Comparison of ENCODE assay signal across 9 mouse cellular contexts in the genomic region with DNA sequence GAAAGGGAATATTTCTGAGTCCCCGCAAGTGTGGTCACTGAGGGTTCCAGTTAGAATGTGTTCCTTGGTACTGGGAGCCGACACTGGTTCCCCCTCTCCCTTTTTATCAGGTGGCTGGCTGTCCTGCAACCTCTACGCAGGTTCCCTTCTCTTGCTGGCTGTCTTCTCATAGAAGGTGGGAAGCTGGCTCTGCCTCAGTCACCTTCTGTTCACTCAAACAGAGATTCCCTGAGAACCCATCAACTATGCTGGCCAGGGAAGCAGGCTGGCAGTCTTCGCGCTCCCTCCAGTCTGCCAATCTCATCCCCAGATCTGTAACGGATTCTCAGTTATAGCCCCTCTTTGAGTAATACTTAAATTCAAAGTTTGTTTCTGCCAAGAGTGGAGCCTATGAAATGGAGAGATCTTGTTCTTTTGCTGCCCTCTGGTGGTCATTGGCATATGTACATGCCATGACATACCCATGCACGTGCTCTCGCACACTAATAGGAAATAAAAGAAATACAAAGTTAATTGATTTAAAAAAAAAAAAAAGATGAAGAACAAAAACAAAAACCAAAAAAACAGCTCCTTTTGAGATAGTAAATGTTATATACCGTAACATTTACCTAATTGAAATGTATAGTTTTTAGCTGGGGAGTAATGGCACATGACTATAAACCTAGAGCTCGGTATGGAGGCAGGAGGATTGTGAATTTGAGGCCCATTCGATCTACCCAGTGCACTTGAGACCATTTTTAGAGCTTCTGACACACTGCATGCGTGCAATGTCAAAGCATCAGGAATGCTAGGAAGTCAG. TPM values are rescaled to one million over a fixed set of nuclear protein-coding genes. Genes with fewer than 3 reads are reported as not detected.
DNase-seq lines count a peak whose midpoint lies in the region; TF ChIP-seq lines count a peak whose summit lies in the region.
"Had no signal": no experiment of that assay in that cellular context is flagged by ENCODE, and none has a peak within 500 bp of the region (broad histone marks: within the 10 kb centered on the region; RNA-seq: fewer than 3 reads in every experiment).

No protein-coding gene starts in this region.

- no peak overlapping the region for H3K4me3 ChIP-seq in E14TG2a.4 (replicated peaks; ENCODE audit: low read length)
- no peak overlapping the region for H3K4me3 ChIP-seq in forebrain, embryonic 10.5 days
- no peak overlapping the region for H3K4me3 ChIP-seq in lung, adult 2 months (replicated peaks; ENCODE audit: extremely low read depth, low read depth, low read length)
- H3K4me3 ChIP-seq: heart, embryonic 15.5 days had no signal

- peak; percentile 66 for DNase-seq in brain, embryonic 18.5 days (ENCODE audit: low read depth, low spot score)
- DNase-seq in forebrain, embryonic 10.5 days (ENCODE audit: extremely low spot score, low spot score): peak; percentile 67
- DNase-seq in heart, postnatal 36 days: peak; percentile 80 to 81
- DNase-seq in layer of hippocampus, adult 11-12 months (ENCODE audit: low spot score): peak; percentile 90
- peak; percentile 55 for DNase-seq in lung, adult 2 months
- peak; percentile 74 for DNase-seq in ovary, postnatal 14 days (ENCODE audit: low spot score)
- peak; percentile 53 to 78 for DNase-seq in thymus, postnatal 10 days (ENCODE audit: low spot score in 2 of 2)

- no peaks in the 10 kb centered on the region for H3K9me3 ChIP-seq in E14TG2a.4 (ENCODE audit: low read length)
- H3K9me3 ChIP-seq in forebrain, embryonic 10.5 days: no peaks in the 10 kb centered on the region
- H3K9me3 ChIP-seq: heart, embryonic 15.5 days had no signal

- peak; percentile 65 for TF ChIP-seq CTCF in E14TG2a.4 (conservative IDR thresholded peaks at IDR 0.05; ENCODE audit: low read length)
- peak; percentile 50 for TF ChIP-seq CTCF in lung, adult 2 months (IDR thresholded peaks at IDR 0.05; ENCODE audit: insufficient read depth, low read length)

- peaks cover 15% of the 10 kb centered on the region for H3K4me1 ChIP-seq in E14TG2a.4 (replicated peaks; ENCODE audit: low read depth, low read length)
- H3K4me1 ChIP-seq in forebrain, embryonic 10.5 days: peaks cover 8% of the 10 kb centered on the region
- H3K4me1 ChIP-seq in lung, adult 2 months (ENCODE audit: control insufficient read depth, insufficient read depth, low read length): peaks cover 3% of the 10 kb centered on the region; the same call in 1 of the 2 replicates

- no peaks in the 10 kb centered on the region for H3K36me3 ChIP-seq in E14TG2a.4 (ENCODE audit: insufficient read depth, low read length)
- H3K36me3 ChIP-seq in forebrain, embryonic 10.5 days (replicated peaks): no peaks in the 10 kb centered on the region
- H3K36me3 ChIP-seq: heart, embryonic 15.5 days had no signal

- WGBS in forebrain, embryonic 10.5 days: 41% methylated on average over 12 of the region's 12 CpGs
- 33% methylated on average over 12 of the region's 12 CpGs for WGBS in lung, adult 2 months

- no peak for TF ChIP-seq POLR2A in lung, adult 2 months (IDR thresholded peaks at IDR 0.05; ENCODE audit: borderline replicate concordance, extremely low read depth, low read depth, low read length)

- peak overlapping the region; percentile 17; the same call in 1 of the 2 replicates for H3K27ac ChIP-seq in forebrain, embryonic 10.5 days
- H3K27ac ChIP-seq: heart, embryonic 15.5 days had no signal

- intact Hi-C loops in heart, postnatal 36 days (cut with DNase I): loop anchor here (1.0 to 10.0 kb wide), 3 partner anchors 69 to 297 kb away; a partner anchor contains a TSS

- no peaks in the 10 kb centered on the region for H3K27me3 ChIP-seq in E14TG2a.4 (ENCODE audit: insufficient read depth, low read length)
- no peaks in the 10 kb centered on the region for H3K27me3 ChIP-seq in forebrain, embryonic 10.5 days (ENCODE audit: poor library complexity, severe bottlenecking)
- H3K27me3 ChIP-seq: heart, embryonic 15.5 days had no signal

RNA-seq across cellular contexts. Expression of a gene that starts 33.1 kb away (rescaled TPM):
- polyA plus RNA-seq in forebrain, embryonic 10.5 days (2016; fragmentation: Nextera tagmentation; extraction: Ambion mirVana): 0.33 TPM in 1 of 2 replicates, not detected in the other
- under 1 TPM in 1 of 2 experiments, not detected in 1; 0.28 TPM for total RNA-seq in heart, postnatal 36 days (2021)
- 2.2 and 3.0 TPM in 2 replicates for polyA plus RNA-seq in lung, adult 2 months (2012; rRNA removed)

RNA-seq across cellular contexts. Expression of a gene that starts 50.1 kb away (rescaled TPM):
- polyA plus RNA-seq in forebrain, embryonic 10.5 days (2016; fragmentation: Nextera tagmentation; extraction: Ambion mirVana): 0.48 and 1.2 TPM in 2 replicates
- total RNA-seq in heart, postnatal 36 days (2021): 100 to 1,000 TPM; 751 to 829 TPM
- 16.5 and 26.2 TPM in 2 replicates for polyA plus RNA-seq in lung, adult 2 months (2012; rRNA removed)

RNA-seq across cellular contexts. Expression of a gene that starts 53.3 kb away (rescaled TPM):
- polyA plus RNA-seq in forebrain, embryonic 10.5 days (2016; fragmentation: Nextera tagmentation; extraction: Ambion mirVana): 75.1 and 75.8 TPM in 2 replicates
- 10 to 100 TPM; 15.9 to 17.1 TPM for total RNA-seq in heart, postnatal 36 days (2021)
- polyA plus RNA-seq in lung, adult 2 months (2012; rRNA removed): 10.5 and 13.2 TPM in 2 replicates

RNA-seq across cellular contexts. Expression of a gene that starts 53.9 kb away (rescaled TPM):
- not detected in 2 replicates for polyA plus RNA-seq in forebrain, embryonic 10.5 days (2016; fragmentation: Nextera tagmentation; extraction: Ambion mirVana)
- total RNA-seq in heart, postnatal 36 days (2021): 1 to 10 TPM; 1.4 to 2.7 TPM
- polyA plus RNA-seq in lung, adult 2 months (2012; rRNA removed): 1.8 and 3.0 TPM in 2 replicates
- polyA plus RNA-seq: heart, embryonic 15.5 days had no signal
